Mouse (Mus musculus) C2C12 (cell line): ENCODE results near the gene A630001G21Rik.

Experiments used
- CEBPB ChIP-seq: IDR thresholded peaks from one replicate; pipeline ENCODE4 v1.6.1; 2011; ENCODE audit warnings: low read depth, mild to moderate bottlenecking, control low read depth, moderate library complexity
- CTCF ChIP-seq: IDR thresholded peaks from one replicate; pipeline ENCODE4 v1.5.1; 2011; ENCODE audit not compliant: control insufficient read depth, insufficient read depth, insufficient read length
- MAX ChIP-seq: IDR thresholded peaks from one replicate; pipeline ENCODE4 v1.6.1; 2011; ENCODE audit warnings: mild to moderate bottlenecking, control low read depth
- MYOD1 ChIP-seq: IDR thresholded peaks from one replicate; pipeline ENCODE4 v1.6.1; 2011; ENCODE audit warnings: low read depth; ENCODE audit not compliant: control insufficient read depth, insufficient read length
- USF1 ChIP-seq: IDR thresholded peaks from one replicate; pipeline ENCODE4 v1.6.1; 2011; ENCODE audit warnings: low read depth, mild to moderate bottlenecking, control low read depth, moderate library complexity

- TF ChIP-seq CTCF = no peak
- no peak for TF ChIP-seq USF1
- no peak for TF ChIP-seq MAX
- TF ChIP-seq CEBPB = no peak
- TF ChIP-seq MYOD1 = no peak
Measured at GRCm38 (mm10) chr1:85804551-85804950, 26.1 kb upstream of the A630001G21Rik start.
